Mouse (Mus musculus) small intestine, adult 2 months (tissue): ENCODE measurements around the gene Stk17b. TPM values are rescaled to one million over a fixed set of nuclear protein-coding genes. Genes with fewer than 3 reads are reported as not detected.
A peak's percentile ranks its signal among the peaks of the same experiment; 100 is the strongest.

Experiments
- H3K27ac ChIP-seq: fragments of 200-500 bp; 2 replicates; pipeline ENCODE4 v1.5.1; 2012; ENCODE audit warnings: low read depth, low read length, control low read depth, inconsistent platforms; ENCODE audit not compliant: insufficient read depth
- H3K27me3 ChIP-seq: fragments of 200-500 bp; 2 replicates; pipeline ENCODE4 v1.6.1; 2012; ENCODE audit warnings: mild to moderate bottlenecking, moderate library complexity, low read length, inconsistent platforms; ENCODE audit not compliant: control insufficient read depth, insufficient read depth
- H3K36me3 ChIP-seq: fragments of 200-500 bp; 2 replicates; pipeline ENCODE4 v1.6.1; 2012; ENCODE audit warnings: mild to moderate bottlenecking, low read length, control low read depth, inconsistent platforms; ENCODE audit not compliant: control insufficient read depth, insufficient read depth
- H3K4me1 ChIP-seq: fragments of 200-500 bp; 2 replicates; pipeline ENCODE4 v1.6.1; 2012; ENCODE audit warnings: low read length, inconsistent platforms, mixed read lengths; ENCODE audit not compliant: control insufficient read depth, insufficient read depth, insufficient read length
- H3K4me3 ChIP-seq: fragments of 200-500 bp; 2 replicates; pipeline ENCODE4 v1.5.1; 2012; ENCODE audit warnings: low read depth, mild to moderate bottlenecking, control low read depth, inconsistent platforms, low read length, moderate library complexity
- CTCF ChIP-seq: fragments of 200-500 bp; IDR thresholded peaks from 2 replicates; pipeline ENCODE4 v1.5.1; 2012; ENCODE audit warnings: low read depth, mild to moderate bottlenecking, control low read depth, inconsistent platforms, low read length, moderate library complexity, mixed read lengths; ENCODE audit not compliant: insufficient replicate concordance, insufficient read length; ENCODE audit errors: extremely low read depth
- POLR2A ChIP-seq: fragments of 200-500 bp; IDR thresholded peaks from 2 replicates; pipeline ENCODE4 v1.6.1; 2012; ENCODE audit warnings: low read depth, mild to moderate bottlenecking, control low read depth, inconsistent platforms, low read length, moderate library complexity
- WGBS: fragments of 180-500 bp; shearing (Covaris S2); methylation state at CpG from one replicate; pipeline ENCODE4 v1.1.7; 2018; 5-methylcytosine and 5-hydroxymethylcytosine counted together
- polyA plus RNA-seq: library from polyadenylated mRNA; depleted of rRNA; stranded (reverse); fragments of >200 nt; gene quantifications from 2 replicates; pipeline ENCODE4 v1.2.3, GENCODE M21; 2012; rRNA removed

Stk17b gene
- polyA plus RNA-seq, 1 experiment = 11.0 TPM

- peaks cover 4% of the 10 kb centered on the region for H3K4me1 ChIP-seq
These were observed 78.3 kb downstream of the Stk17b start, which contains the start of gene Dnah7a for GRCm38 (mm10) chr1:53706431-53707361. TSS of gene Dnah7a (minus strand) at chr1:53706784.

More at GRCm38 (mm10) chr1:53706431-53707361, 78.3 kb downstream of the Stk17b start, which contains the start of gene Dnah7a:
- Histone ChIP-seq H3K36me3 (no peaks in the 10 kb centered on the region), H3K27ac (no peak within 1 kb of the TSS), H3K4me3 (peak within 1 kb of the TSS; percentile 54), H3K27me3 (no peaks in the 10 kb centered on the region)
- TF ChIP-seq CTCF (no peak), POLR2A (no peak)
- 19% methylated on average over 42 of the region's 42 CpGs for WGBS

Other genes starting within 250 kb of the Stk17b start
- not detected in 2 replicates for gene Dnah7a, start 78.4 kb downstream of the Stk17b start, polyA plus RNA-seq